Mouse (Mus musculus): ENCODE results near the gene Myl6b.

- no peak for TF ChIP-seq CTCF (IDR thresholded peaks at IDR 0.05; ENCODE audit: low read depth, low read length)
- no peak for TF ChIP-seq GATA1 (IDR thresholded peaks at IDR 0.05; ENCODE audit: borderline replicate concordance, low read length)
These were observed 3.2 kb downstream of the Myl6b start for GRCm38 (mm10) chr10:128495270-128495669.
